Mouse (Mus musculus) intestine, embryonic 14.5 days (tissue): Measurements from ENCODE around the gene Snx29. TPM values are rescaled to one million over a fixed set of nuclear protein-coding genes. Genes with fewer than 3 reads are reported as not detected.
A peak's percentile ranks its signal among the peaks of the same experiment; 100 is the strongest.

ENCODE experiments used
- ATAC-seq: fragments of 200-750 bp; cut with Nextera tagmentation; replicated peaks from 2 replicates; pipeline ENCODE4 v1.8.0; 2017; ENCODE audit warnings: low read depth, moderate number of reproducible peaks, moderate TSS enrichment, moderate library complexity; ENCODE audit not compliant: low FRiP score, low TSS enrichment
- DNase-seq: peaks from one replicate; pipeline ENCODE4 v3.0.0-alpha.2; 2018; ENCODE audit warnings: low spot score
- H3K27ac ChIP-seq: fragments of 300-500 bp; sonication (generic); 2 replicates; pipeline ENCODE4 v1.5.1; 2014; ENCODE audit warnings: low read depth, mild to moderate bottlenecking, control low read depth
- H3K27me3 ChIP-seq: fragments of 300-500 bp; sonication (generic); replicated peaks from 2 replicates; pipeline ENCODE4 v1.6.1; 2014; ENCODE audit warnings: low read length, control low read depth; ENCODE audit not compliant: control insufficient read depth, insufficient read depth
- H3K36me3 ChIP-seq: fragments of 300-500 bp; sonication (generic); 2 replicates; pipeline ENCODE4 v1.6.1; 2014; ENCODE audit warnings: low read length, control low read depth; ENCODE audit not compliant: control insufficient read depth, insufficient read depth
- H3K4me1 ChIP-seq: fragments of 300-500 bp; sonication (generic); replicated peaks from 2 replicates; pipeline ENCODE4 v1.6.1; 2014; ENCODE audit warnings: low read length, control low read depth, mixed read lengths; ENCODE audit not compliant: control insufficient read depth, insufficient read depth
- H3K4me2 ChIP-seq: fragments of 300-500 bp; sonication (generic); 2 replicates; pipeline ENCODE4 v1.6.1; 2014; ENCODE audit warnings: low read length
- H3K4me3 ChIP-seq: fragments of 300-500 bp; sonication (generic); 2 replicates; pipeline ENCODE4 v1.5.1; 2014; ENCODE audit warnings: low read depth, low read length, control low read depth, mixed read lengths
- H3K9ac ChIP-seq: fragments of 300-500 bp; sonication (generic); 2 replicates; pipeline ENCODE4 v1.6.1; 2014; ENCODE audit warnings: mild to moderate bottlenecking, low read length
- H3K9me3 ChIP-seq: fragments of 300-500 bp; sonication (generic); 2 replicates; pipeline ENCODE4 v1.6.1; 2016; ENCODE audit warnings: low read length, control low read depth; ENCODE audit not compliant: control insufficient read depth
- WGBS: fragments of 180-500 bp; shearing (Covaris S2); extraction: QIAGEN DNeasy Blood & Tissue Kit; methylation state at CpG from one replicate; pipeline ENCODE4 v1.1.7; 2014; 5-methylcytosine and 5-hydroxymethylcytosine counted together
- polyA plus RNA-seq: library from polyadenylated mRNA; unstranded; fragments of >200 nt; fragmentation: Nextera tagmentation; extraction: Ambion mirVana; gene quantifications from 2 replicates; pipeline ENCODE4 v1.2.1, GENCODE M21; 2014

Gene Snx29
- polyA plus RNA-seq, 1 experiment from 2014 or later: 6.3 TPM

- ATAC-seq (no peak), DNase-seq (no peak)
- Histone ChIP-seq H3K27ac (no peak overlapping the region), H3K9ac (no peak overlapping the region), H3K27me3 (no peaks in the 10 kb centered on the region), H3K9me3 (no peaks in the 10 kb centered on the region), H3K4me3 (no peak overlapping the region), H3K36me3 (no peaks in the 10 kb centered on the region), H3K4me1 (no peaks in the 10 kb centered on the region), H3K4me2 (no peak overlapping the region)
- WGBS: 53% methylated on average over 2 of the region's 2 CpGs
These were observed 301.4 kb downstream of the Snx29 start for GRCm38 (mm10) chr16:11624121-11624520.

- H3K4me1 ChIP-seq: no peaks in the 10 kb centered on the region
- no peaks in the 10 kb centered on the region for H3K27me3 ChIP-seq
- H3K36me3 ChIP-seq: no peaks in the 10 kb centered on the region
- no peaks in the 10 kb centered on the region for H3K9me3 ChIP-seq
- no peak for DNase-seq
- no peak overlapping the region for H3K4me2 ChIP-seq
- H3K9ac ChIP-seq: no peak overlapping the region
- no peak for ATAC-seq
- no peak overlapping the region for H3K27ac ChIP-seq
- no peak overlapping the region for H3K4me3 ChIP-seq
- WGBS: 86% methylated on average over 1 of the region's 1 CpGs
These were observed 303.3 kb downstream of the Snx29 start for GRCm38 (mm10) chr16:11626004-11626481.

GRCm38 (mm10) chr16:11626616-11627015 is 303.9 kb downstream of the Snx29 start:
- Histone ChIP-seq H3K4me3 (no peak overlapping the region), H3K4me1 (no peaks in the 10 kb centered on the region), H3K27ac (no peak overlapping the region), H3K9me3 (no peaks in the 10 kb centered on the region), H3K27me3 (no peaks in the 10 kb centered on the region), H3K4me2 (no peak overlapping the region), H3K9ac (no peak overlapping the region), H3K36me3 (no peaks in the 10 kb centered on the region)
- no peak for ATAC-seq
- 85% methylated on average over 2 of the region's 2 CpGs for WGBS
- no peak for DNase-seq

- Histone ChIP-seq H3K27me3 (no peaks in the 10 kb centered on the region), H3K27ac (no peak overlapping the region), H3K9ac (no peak overlapping the region), H3K36me3 (no peaks in the 10 kb centered on the region), H3K4me1 (no peaks in the 10 kb centered on the region), H3K9me3 (no peaks in the 10 kb centered on the region), H3K4me2 (no peak overlapping the region), H3K4me3 (no peak overlapping the region)
- ATAC-seq (no peak), DNase-seq (no peak)
- 76% methylated on average over 9 of the region's 9 CpGs for WGBS
These were observed 305.3 kb downstream of the Snx29 start for GRCm38 (mm10) chr16:11627866-11628638.

- no peaks in the 10 kb centered on the region for H3K4me1 ChIP-seq
- H3K36me3 ChIP-seq: no peaks in the 10 kb centered on the region
- 90% methylated on average over 7 of the region's 7 CpGs for WGBS
These were observed 307.0 kb downstream of the Snx29 start for GRCm38 (mm10) chr16:11629704-11630103.

GRCm38 (mm10) chr16:11630489-11630888 is 307.8 kb downstream of the Snx29 start:
- no peak overlapping the region for H3K4me3 ChIP-seq
- ATAC-seq (no peak), DNase-seq (no peak)
- no peaks in the 10 kb centered on the region for H3K27me3 ChIP-seq
- H3K4me1 ChIP-seq: no peaks in the 10 kb centered on the region
- WGBS: 62% methylated on average over 5 of the region's 5 CpGs
- H3K9ac ChIP-seq: no peak overlapping the region
- no peaks in the 10 kb centered on the region for H3K36me3 ChIP-seq
- H3K27ac ChIP-seq: no peak overlapping the region
- H3K9me3 ChIP-seq: no peaks in the 10 kb centered on the region
- no peak overlapping the region for H3K4me2 ChIP-seq

More at GRCm38 (mm10) chr16:11629704-11630103, 307.0 kb downstream of the Snx29 start:
- Histone ChIP-seq H3K9ac (no peak overlapping the region), H3K27me3 (no peaks in the 10 kb centered on the region), H3K4me3 (no peak overlapping the region), H3K27ac (no peak overlapping the region), H3K9me3 (no peaks in the 10 kb centered on the region), H3K4me2 (no peak overlapping the region)
- no peak for DNase-seq
- no peak for ATAC-seq

- WGBS: 62% methylated on average over 2 of the region's 2 CpGs
- Histone ChIP-seq H3K9ac (no peak overlapping the region), H3K36me3 (no peaks in the 10 kb centered on the region), H3K4me3 (no peak overlapping the region), H3K4me1 (peaks cover 14% of the 10 kb centered on the region), H3K27ac (no peak overlapping the region), H3K9me3 (no peaks in the 10 kb centered on the region), H3K4me2 (no peak overlapping the region), H3K27me3 (no peaks in the 10 kb centered on the region)
- ATAC-seq (no peak), DNase-seq (no peak)
These were observed 309.6 kb downstream of the Snx29 start for GRCm38 (mm10) chr16:11632205-11632747.

- DNase-seq: no peak
- Histone ChIP-seq H3K4me2 (no peak overlapping the region), H3K4me3 (no peak overlapping the region), H3K27me3 (no peaks in the 10 kb centered on the region), H3K9me3 (no peaks in the 10 kb centered on the region), H3K9ac (no peak overlapping the region), H3K27ac (peak overlapping the region; percentile 47; the same call in 1 of the 2 replicates), H3K4me1 (peaks cover 14% of the 10 kb centered on the region), H3K36me3 (no peaks in the 10 kb centered on the region)
- no peak for ATAC-seq
- 47% methylated on average over 7 of the region's 7 CpGs for WGBS
These were observed 313.6 kb downstream of the Snx29 start for GRCm38 (mm10) chr16:11636196-11636733.
